Mouse (Mus musculus): ENCODE data around the gene Ccnt1.
"Not testable (repeated sequence)": the region's sequence is repeated elsewhere in the genome, so short reads cannot be mapped to it uniquely, and the experiment has no call there.

Ccnt1 gene

GRCm38 (mm10) chr15:98587751-98588150 is 17.0 kb upstream of the Ccnt1 start:
- no peak overlapping the region for H3K4me3 ChIP-seq (replicated peaks; ENCODE audit: low read length)
- H3K36me3 ChIP-seq (ENCODE audit: insufficient read depth, low read length) = no peaks in the 10 kb centered on the region
- H3K9me3 ChIP-seq (ENCODE audit: low read length) = no peaks in the 10 kb centered on the region
- H3K27me3 ChIP-seq (ENCODE audit: insufficient read depth, low read length) = peaks cover 35% of the 10 kb centered on the region
- H3K4me1 ChIP-seq (replicated peaks; ENCODE audit: low read depth, low read length) = peaks cover 23% of the 10 kb centered on the region
- TF ChIP-seq CTCF (conservative IDR thresholded peaks at IDR 0.05; ENCODE audit: low read length) (no peak), POU5F1 (IDR thresholded peaks at IDR 0.05; ENCODE audit: borderline replicate concordance, low read length) (no peak), NANOG (IDR thresholded peaks at IDR 0.05; ENCODE audit: borderline replicate concordance, low read length) (no peak)

GRCm38 (mm10) chr15:98586141-98586540 is 15.4 kb upstream of the Ccnt1 start:
- Histone ChIP-seq H3K27me3 (ENCODE audit: insufficient read depth, low read length) (peaks cover 22% of the 10 kb centered on the region), H3K4me1 (replicated peaks; ENCODE audit: low read depth, low read length) (peaks cover 23% of the 10 kb centered on the region), H3K4me3 (replicated peaks; ENCODE audit: low read length) (peak overlapping the region; percentile 50)
- not testable (repeated sequence) for H3K9me3 ChIP-seq (ENCODE audit: low read length); H3K36me3 ChIP-seq (ENCODE audit: insufficient read depth, low read length)

DNA sequence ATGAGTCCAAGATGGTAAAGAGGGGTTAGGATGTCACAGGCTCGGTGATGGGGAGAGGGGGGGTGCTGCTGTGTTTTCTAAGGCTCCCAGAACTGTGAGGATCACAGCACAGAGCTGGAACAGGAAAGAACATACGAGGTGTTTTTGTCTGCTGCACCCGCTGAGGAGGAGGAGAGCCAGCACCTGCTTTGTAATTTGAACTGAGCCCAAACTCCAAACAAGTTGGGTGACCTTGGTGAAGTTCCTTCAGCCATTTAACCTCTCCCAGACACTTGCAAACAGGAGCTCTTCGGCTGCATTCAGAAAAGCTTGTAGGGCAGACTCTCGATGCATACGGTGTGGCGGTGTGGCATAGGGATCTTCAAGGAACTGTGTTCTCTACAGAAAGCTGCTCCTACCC is 14.7 kb upstream of the Ccnt1 start:
- Histone ChIP-seq H3K27me3 (ENCODE audit: insufficient read depth, low read length) (peaks cover 15% of the 10 kb centered on the region), H3K4me1 (replicated peaks; ENCODE audit: low read depth, low read length) (peaks cover 23% of the 10 kb centered on the region), H3K9me3 (ENCODE audit: low read length) (no peaks in the 10 kb centered on the region), H3K36me3 (ENCODE audit: insufficient read depth, low read length) (no peaks in the 10 kb centered on the region), H3K4me3 (replicated peaks; ENCODE audit: low read length) (peak overlapping the region; percentile 50)
- TF ChIP-seq POU5F1 (IDR thresholded peaks at IDR 0.05; ENCODE audit: borderline replicate concordance, low read length) (no peak), NANOG (IDR thresholded peaks at IDR 0.05; ENCODE audit: borderline replicate concordance, low read length) (no peak)

- Histone ChIP-seq H3K9me3 (ENCODE audit: low read length) (no peaks in the 10 kb centered on the region), H3K36me3 (ENCODE audit: insufficient read depth, low read length) (no peaks in the 10 kb centered on the region), H3K27me3 (ENCODE audit: insufficient read depth, low read length) (0 out of 2 replicates have a peak, but pooled peaks cover 7% of the 10 kb centered on the region), H3K4me1 (replicated peaks; ENCODE audit: low read depth, low read length) (peaks cover 16% of the 10 kb centered on the region), H3K4me3 (replicated peaks; ENCODE audit: low read length) (no peak overlapping the region)
- TF ChIP-seq POU5F1 (IDR thresholded peaks at IDR 0.05; ENCODE audit: borderline replicate concordance, low read length) (no peak), NANOG (IDR thresholded peaks at IDR 0.05; ENCODE audit: borderline replicate concordance, low read length) (no peak), CTCF (conservative IDR thresholded peaks at IDR 0.05; ENCODE audit: low read length) (no peak)
Measured at GRCm38 (mm10) chr15:98582996-98583395, 12.3 kb upstream of the Ccnt1 start.

DNA sequence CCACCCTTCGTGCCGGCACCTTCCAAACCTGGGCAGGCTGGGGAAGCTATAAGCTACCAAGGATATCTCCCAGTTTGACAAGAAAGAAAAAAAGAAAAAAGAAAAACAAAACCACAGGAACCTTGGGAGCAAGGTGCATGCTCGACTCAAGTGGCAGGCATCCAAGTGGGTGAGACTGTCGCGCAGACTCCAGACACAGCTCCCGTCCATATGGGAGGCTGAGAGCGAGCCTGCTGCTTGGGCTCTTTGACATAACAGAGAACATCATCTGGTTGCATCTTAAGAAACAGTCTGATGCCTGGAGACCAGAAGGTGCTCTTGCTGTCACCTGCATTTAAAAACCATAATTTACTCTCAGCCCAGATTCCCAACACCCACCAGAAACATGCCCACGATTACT is 11.7 kb upstream of the Ccnt1 start:
- no peaks in the 10 kb centered on the region for H3K9me3 ChIP-seq (ENCODE audit: low read length)
- H3K36me3 ChIP-seq (ENCODE audit: insufficient read depth, low read length) = no peaks in the 10 kb centered on the region
- H3K4me3 ChIP-seq (replicated peaks; ENCODE audit: low read length) = no peak overlapping the region
- H3K27me3 ChIP-seq (ENCODE audit: insufficient read depth, low read length) = peaks cover 12% of the 10 kb centered on the region; the same call in 1 of the 2 replicates
- H3K4me1 ChIP-seq (replicated peaks; ENCODE audit: low read depth, low read length) = peaks cover 16% of the 10 kb centered on the region
- TF ChIP-seq NANOG (IDR thresholded peaks at IDR 0.05; ENCODE audit: borderline replicate concordance, low read length) = no peak
- no peak for TF ChIP-seq CTCF (conservative IDR thresholded peaks at IDR 0.05; ENCODE audit: low read length)
- no peak for TF ChIP-seq POU5F1 (IDR thresholded peaks at IDR 0.05; ENCODE audit: borderline replicate concordance, low read length)

- no peak for TF ChIP-seq POU5F1 (IDR thresholded peaks at IDR 0.05; ENCODE audit: borderline replicate concordance, low read length)
- peak; percentile 56 for TF ChIP-seq CTCF (conservative IDR thresholded peaks at IDR 0.05; ENCODE audit: low read length)
Measured at GRCm38 (mm10) chr15:98579795-98580464, 9.2 kb upstream of the Ccnt1 start.

DNA sequence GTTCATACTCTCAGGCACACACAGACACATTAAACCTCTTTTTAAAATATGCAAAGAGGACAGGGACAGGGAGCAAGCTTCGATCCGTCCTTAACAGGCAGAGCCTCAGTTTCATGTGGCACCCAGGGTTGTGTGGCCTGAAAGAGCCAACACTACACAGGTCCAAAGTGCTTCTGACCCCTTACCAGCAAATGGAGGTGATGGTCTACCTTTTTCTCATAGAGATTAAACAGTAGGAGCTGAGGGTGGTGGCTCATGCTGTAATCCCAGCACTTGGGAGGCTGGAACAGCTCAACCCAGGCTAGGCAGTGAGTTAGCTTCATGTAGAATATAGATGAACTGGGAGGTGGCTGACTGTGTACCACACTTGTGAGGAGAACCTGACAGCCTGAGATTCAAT is 8.6 kb upstream of the Ccnt1 start:
- H3K27me3 ChIP-seq (ENCODE audit: insufficient read depth, low read length) = peaks cover 10% of the 10 kb centered on the region; the same call in 1 of the 2 replicates
- H3K4me1 ChIP-seq (replicated peaks; ENCODE audit: low read depth, low read length) = no peaks in the 10 kb centered on the region
- no peaks in the 10 kb centered on the region for H3K36me3 ChIP-seq (ENCODE audit: insufficient read depth, low read length)
- TF ChIP-seq CTCF (conservative IDR thresholded peaks at IDR 0.05; ENCODE audit: low read length) = 0 out of 2 replicates have a peak, but pooled peaks have one; percentile 7
- no peak for TF ChIP-seq POU5F1 (IDR thresholded peaks at IDR 0.05; ENCODE audit: borderline replicate concordance, low read length)
- no peak for TF ChIP-seq NANOG (IDR thresholded peaks at IDR 0.05; ENCODE audit: borderline replicate concordance, low read length)
- no peaks in the 10 kb centered on the region for H3K9me3 ChIP-seq (ENCODE audit: low read length)
- H3K4me3 ChIP-seq (replicated peaks; ENCODE audit: low read length) = no peak overlapping the region

More at GRCm38 (mm10) chr15:98579795-98580464, 9.2 kb upstream of the Ccnt1 start:
- H3K4me1 ChIP-seq (replicated peaks; ENCODE audit: low read depth, low read length) = peaks cover 3% of the 10 kb centered on the region
- no peak overlapping the region for H3K4me3 ChIP-seq (replicated peaks; ENCODE audit: low read length)
- H3K27me3 ChIP-seq (ENCODE audit: insufficient read depth, low read length) = peaks cover 12% of the 10 kb centered on the region; the same call in 1 of the 2 replicates
- H3K36me3 ChIP-seq (ENCODE audit: insufficient read depth, low read length) = no peaks in the 10 kb centered on the region
- no peaks in the 10 kb centered on the region for H3K9me3 ChIP-seq (ENCODE audit: low read length)

GRCm38 (mm10) chr15:98573293-98573692 is 2.6 kb upstream of the Ccnt1 start:
- no peaks in the 10 kb centered on the region for H3K9me3 ChIP-seq (ENCODE audit: low read length)
- TF ChIP-seq NANOG (IDR thresholded peaks at IDR 0.05; ENCODE audit: borderline replicate concordance, low read length) = no peak
- no peak for TF ChIP-seq POU5F1 (IDR thresholded peaks at IDR 0.05; ENCODE audit: borderline replicate concordance, low read length)
- TF ChIP-seq CTCF (conservative IDR thresholded peaks at IDR 0.05; ENCODE audit: low read length) = no peak
- H3K4me1 ChIP-seq (replicated peaks; ENCODE audit: low read depth, low read length) = peaks cover 27% of the 10 kb centered on the region
- H3K27me3 ChIP-seq (ENCODE audit: insufficient read depth, low read length) = peaks cover 6% of the 10 kb centered on the region; the same call in 1 of the 2 replicates
- peaks cover 8% of the 10 kb centered on the region for H3K36me3 ChIP-seq (ENCODE audit: insufficient read depth, low read length)
- H3K4me3 ChIP-seq (replicated peaks; ENCODE audit: low read length) = no peak overlapping the region

DNA sequence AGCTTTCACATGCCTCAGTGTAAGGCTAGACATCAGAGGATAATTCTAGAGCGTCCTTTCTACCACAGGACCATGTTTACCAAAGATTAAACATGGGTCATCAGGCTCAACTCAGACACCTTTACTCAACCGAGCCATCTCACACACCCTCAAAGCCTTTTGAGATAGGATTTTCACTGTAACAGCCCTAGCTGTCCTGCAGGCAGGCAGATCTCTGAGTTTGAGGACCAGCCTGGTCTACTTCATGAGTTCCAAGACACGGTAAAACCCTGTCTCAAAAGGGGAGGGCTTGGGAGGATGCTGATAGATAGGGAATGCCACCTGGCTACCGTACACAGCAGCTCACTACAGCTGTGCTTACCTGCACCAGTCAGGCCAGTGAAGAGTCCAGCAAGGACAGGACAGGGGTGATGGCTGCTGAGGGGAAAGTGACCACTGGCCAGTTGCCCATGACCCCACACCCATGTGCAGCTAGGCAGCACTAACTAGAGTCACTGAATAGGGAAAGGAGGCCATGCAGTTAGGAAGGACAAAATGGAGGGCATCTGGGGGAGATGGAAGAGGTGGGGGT is 843 bp downstream of the Ccnt1 start:
- peaks cover 21% of the 10 kb centered on the region for H3K36me3 ChIP-seq (ENCODE audit: insufficient read depth, low read length)
- 0 out of 2 replicates have a peak overlapping the region, but pooled peaks have one; percentile 97 for H3K4me3 ChIP-seq (replicated peaks; ENCODE audit: low read length)
- H3K9me3 ChIP-seq (ENCODE audit: low read length) = no peaks in the 10 kb centered on the region
- peaks cover 43% of the 10 kb centered on the region for H3K4me1 ChIP-seq (replicated peaks; ENCODE audit: low read depth, low read length)
- H3K27me3 ChIP-seq (ENCODE audit: insufficient read depth, low read length) = no peaks in the 10 kb centered on the region
- TF ChIP-seq NANOG (IDR thresholded peaks at IDR 0.05; ENCODE audit: borderline replicate concordance, low read length) (no peak), CTCF (conservative IDR thresholded peaks at IDR 0.05; ENCODE audit: low read length) (no peak), POU5F1 (IDR thresholded peaks at IDR 0.05; ENCODE audit: borderline replicate concordance, low read length) (no peak)
